Mouse (Mus musculus): ENCODE data around the gene Gm10837.

GRCm38 (mm10) chr14:122468971-122469755, 21.2 kb upstream of the Gm10837 start:
- TF ChIP-seq CTCF (IDR thresholded peaks at IDR 0.05; ENCODE audit: low read depth) (no peak), EP300 (IDR thresholded peaks at IDR 0.05; ENCODE audit: low read depth) (no peak)

All from liver, postnatal 0 days (tissue).